In the genomic region with DNA sequence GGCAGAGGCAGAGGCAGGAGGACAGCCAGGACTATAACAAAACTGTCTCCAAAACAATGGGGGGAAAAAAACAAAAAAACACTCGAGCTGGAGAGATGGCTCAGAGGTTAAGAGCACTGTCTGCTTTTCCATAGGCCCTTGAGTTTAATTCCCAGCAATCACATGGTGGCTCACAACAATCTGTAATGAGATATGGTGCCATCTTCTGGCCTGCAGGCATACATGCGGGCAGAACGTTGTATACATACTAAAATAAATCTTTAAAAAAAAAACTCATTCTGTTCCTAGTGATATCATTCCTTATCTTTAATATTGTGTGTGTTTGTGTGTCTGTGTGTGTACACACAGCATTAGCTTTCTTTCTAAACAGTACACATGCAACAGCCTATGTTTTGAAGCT, we compare ENCODE assay signal across 17 mouse cellular contexts. TPM values are rescaled to one million over a fixed set of nuclear protein-coding genes. Genes with fewer than 3 reads are reported as not detected.
A peak's percentile ranks its signal among the peaks of the same experiment; 100 is the strongest.
DNase-seq lines count a peak whose midpoint lies in the region; ATAC-seq and TF ChIP-seq lines count a peak whose summit lies in the region.
"Had no signal": no experiment of that assay in that cellular context is flagged by ENCODE, and none has a peak within 500 bp of the region (broad histone marks: within the 10 kb centered on the region; RNA-seq: fewer than 3 reads in every experiment).

No protein-coding gene starts in this region.

- no peak for ATAC-seq in hindbrain, postnatal 0 days
- ATAC-seq in hindbrain, embryonic 14.5 days (ENCODE audit: low FRiP score), result no peak
- ATAC-seq in lung, postnatal 0 days, result no peak
- no peak for ATAC-seq in monocyte, adult 5-6 weeks (replicated peaks; ENCODE audit: insufficient number of reproducible peaks, low FRiP score, low TSS enrichment, poor library complexity, severe bottlenecking)
- ATAC-seq: forebrain, embryonic 14.5 days had no signal

- H3K4me3 ChIP-seq in hindbrain, postnatal 0 days (ENCODE audit: low read length), result no peak overlapping the region
- H3K4me3 ChIP-seq in hindbrain, embryonic 14.5 days (replicated peaks; ENCODE audit: low read length), result no peak overlapping the region
- H3K4me3 ChIP-seq in lung, postnatal 0 days (ENCODE audit: low read depth, low read length), result no peak overlapping the region
- no peak overlapping the region for H3K4me3 ChIP-seq in MEL (ENCODE audit: control insufficient read depth in 1 of 2, insufficient read depth in 1 of 2, low read depth in 2 of 2, low read length in 2 of 2)
- H3K4me3 ChIP-seq: hindbrain, embryonic 15.5 days; limb, embryonic 15.5 days had no signal

- TF ChIP-seq RAD21 in MEL (IDR thresholded peaks at IDR 0.05; ENCODE audit: low read depth, low read length), result 0 out of 2 replicates have a peak, but pooled peaks have one; percentile 1

- no peak for TF ChIP-seq POLR2A in MEL (IDR thresholded peaks at IDR 0.05; ENCODE audit: control insufficient read depth in 1 of 2, insufficient read depth in 1 of 2, low read depth in 1 of 2, low read length in 2 of 2, poor library complexity in 1 of 2)

- H3K36me3 ChIP-seq in hindbrain, postnatal 0 days (ENCODE audit: insufficient read depth, low read length), result peaks cover 34% of the 10 kb centered on the region
- peaks cover 89% of the 10 kb centered on the region for H3K36me3 ChIP-seq in hindbrain, embryonic 14.5 days (replicated peaks; ENCODE audit: control insufficient read depth, insufficient read depth)
- peaks cover 45% of the 10 kb centered on the region; the same call in 1 of the 2 replicates for H3K36me3 ChIP-seq in lung, postnatal 0 days (ENCODE audit: insufficient read depth, low read length)
- H3K36me3 ChIP-seq in MEL (ENCODE audit: control insufficient read depth in 1 of 2, insufficient read depth in 2 of 2, low read length in 2 of 2), result peaks cover 0 to 70% of the 10 kb centered on the region in 2 experiments; a peak in 2 of 4 replicates

- H3K9ac ChIP-seq in hindbrain, postnatal 0 days (replicated peaks; ENCODE audit: low read length), result no peak overlapping the region
- no peak overlapping the region for H3K9ac ChIP-seq in hindbrain, embryonic 14.5 days
- H3K9ac ChIP-seq in lung, postnatal 0 days (replicated peaks; ENCODE audit: low read depth), result no peak overlapping the region
- H3K9ac ChIP-seq in MEL (ENCODE audit: control insufficient read depth, low read depth, low read length, poor library complexity, severe bottlenecking), result no peak overlapping the region
- H3K9ac ChIP-seq: hindbrain, embryonic 15.5 days; limb, embryonic 15.5 days had no signal

- H3K27ac ChIP-seq in hindbrain, postnatal 0 days, result no peak overlapping the region
- no peak overlapping the region for H3K27ac ChIP-seq in hindbrain, embryonic 14.5 days
- no peak overlapping the region for H3K27ac ChIP-seq in lung, postnatal 0 days (ENCODE audit: low read length)
- H3K27ac ChIP-seq in MEL (ENCODE audit: control insufficient read depth, low read depth, low read length), result no peak overlapping the region
- H3K27ac ChIP-seq: hindbrain, embryonic 15.5 days; limb, embryonic 15.5 days; macrophage had no signal

- no peak for TF ChIP-seq EP300 in lung, postnatal 0 days (IDR thresholded peaks at IDR 0.05)
- no peak for TF ChIP-seq EP300 in MEL (IDR thresholded peaks at IDR 0.05; ENCODE audit: low read depth in 1 of 2, low read length in 2 of 2)

- no peak overlapping the region for H3K4me2 ChIP-seq in hindbrain, postnatal 0 days (ENCODE audit: low read depth, low read length)
- H3K4me2 ChIP-seq in hindbrain, embryonic 14.5 days (replicated peaks), result no peak overlapping the region
- H3K4me2 ChIP-seq in lung, postnatal 0 days (replicated peaks; ENCODE audit: low read depth, low read length), result no peak overlapping the region
- H3K4me2 ChIP-seq: hindbrain, embryonic 15.5 days; limb, embryonic 15.5 days had no signal

- peak; percentile 36 for TF ChIP-seq CTCF in hindbrain, postnatal 0 days (IDR thresholded peaks at IDR 0.05; ENCODE audit: low read depth)
- peak; percentile 44 for TF ChIP-seq CTCF in lung, postnatal 0 days (IDR thresholded peaks at IDR 0.05)
- peak; percentile 13 to 53 (median 26); a peak in 5 of 6 replicates for TF ChIP-seq CTCF in MEL (IDR thresholded peaks at IDR 0.05 in 2 of 3, conservative IDR thresholded peaks at IDR 0.05 in 1 of 3; ENCODE audit: control insufficient read depth in 1 of 3, insufficient read depth in 1 of 3, low read depth in 2 of 3, low read length in 3 of 3, poor library complexity in 1 of 3, severe bottlenecking in 1 of 3)

- H3K79me2 ChIP-seq in MEL (ENCODE audit: control insufficient read depth, insufficient read depth, low read length, poor library complexity), result no peaks in the 10 kb centered on the region; the same call in 1 of the 2 replicates

- H3K27me3 ChIP-seq in hindbrain, postnatal 0 days (ENCODE audit: insufficient read depth, low read length), result no peaks in the 10 kb centered on the region
- no peaks in the 10 kb centered on the region for H3K27me3 ChIP-seq in hindbrain, embryonic 14.5 days (ENCODE audit: control insufficient read depth, insufficient read depth, low read length)
- H3K27me3 ChIP-seq in lung, postnatal 0 days (replicated peaks; ENCODE audit: insufficient read depth, low read length), result no peaks in the 10 kb centered on the region
- H3K27me3 ChIP-seq in MEL (ENCODE audit: control insufficient read depth in 1 of 2, insufficient read depth in 2 of 2, low read length in 2 of 2), result no peaks in the 10 kb centered on the region
- H3K27me3 ChIP-seq: hindbrain, embryonic 15.5 days; limb, embryonic 15.5 days had no signal

- WGBS in hindbrain, postnatal 0 days, result 53% methylated on average over 3 of the region's 3 CpGs
- WGBS in hindbrain, embryonic 14.5 days, result 57% methylated on average over 3 of the region's 3 CpGs
- WGBS in lung, postnatal 0 days, result 47% methylated on average over 3 of the region's 3 CpGs

- DNase-seq in hindbrain, postnatal 0 days (ENCODE audit: low spot score), result no peak
- DNase-seq in hindbrain, embryonic 14.5 days (ENCODE audit: low spot score), result no peak
- no peak for DNase-seq in lung, postnatal 0 days (ENCODE audit: low spot score)
- no peak for DNase-seq in lung, postnatal 10 days
- peak; percentile 63 for DNase-seq in MEL (ENCODE audit: low read depth, low spot score)
- peak; percentile 11 for DNase-seq in retina, embryonic 14.5 days (ENCODE audit: low spot score)
- no peak for DNase-seq in spleen, adult 18-20 months
- DNase-seq: adrenal gland, adult 2 months; cerebellum, postnatal 25 days; gastrocnemius, postnatal 36 days; kidney, postnatal 25 days; thymus, postnatal 4 days had no signal

- H3K4me1 ChIP-seq in hindbrain, postnatal 0 days (ENCODE audit: insufficient read depth, low read length), result no peaks in the 10 kb centered on the region
- no peaks in the 10 kb centered on the region for H3K4me1 ChIP-seq in hindbrain, embryonic 14.5 days (replicated peaks; ENCODE audit: control insufficient read depth, insufficient read depth, low read length)
- H3K4me1 ChIP-seq in lung, postnatal 0 days (ENCODE audit: insufficient read depth, low read depth, low read length), result no peaks in the 10 kb centered on the region
- H3K4me1 ChIP-seq in MEL (ENCODE audit: control insufficient read depth in 1 of 2, insufficient read depth in 2 of 2, low read length in 2 of 2), result no peaks in the 10 kb centered on the region
- H3K4me1 ChIP-seq: hindbrain, embryonic 15.5 days; limb, embryonic 15.5 days had no signal

- no peaks in the 10 kb centered on the region for H3K9me3 ChIP-seq in hindbrain, postnatal 0 days (ENCODE audit: low read length)
- H3K9me3 ChIP-seq in hindbrain, embryonic 14.5 days (ENCODE audit: control insufficient read depth, low read length), result no peaks in the 10 kb centered on the region
- no peaks in the 10 kb centered on the region for H3K9me3 ChIP-seq in lung, postnatal 0 days (ENCODE audit: low read length)
- no peaks in the 10 kb centered on the region for H3K9me3 ChIP-seq in MEL (replicated peaks; ENCODE audit: insufficient read depth, low read length)
- H3K9me3 ChIP-seq: hindbrain, embryonic 15.5 days; limb, embryonic 15.5 days had no signal

TF ChIP-seq in MEL, 35 proteins besides CTCF, POLR2A, EP300 and RAD21:
- TF ChIP-seq ZNF384 (IDR thresholded peaks at IDR 0.05; ENCODE audit: low read depth, low read length) (peak; percentile 59; the same call in 1 of the 2 replicates), SIN3A (IDR thresholded peaks at IDR 0.05; ENCODE audit: low read length) (0 out of 2 replicates have a peak, but pooled peaks have one; percentile 32), HCFC1 (IDR thresholded peaks at IDR 0.05; ENCODE audit: low read depth, low read length) (no peak), MXI1 (IDR thresholded peaks at IDR 0.05; ENCODE audit: low read depth, low read length) (0 out of 2 replicates have a peak, but pooled peaks have one; percentile 9), JUND (IDR thresholded peaks at IDR 0.05; ENCODE audit: low read depth, low read length) (no peak), USF1 (IDR thresholded peaks at IDR 0.05; ENCODE audit: low read depth, low read length) (peak; percentile 37; the same call in 1 of the 2 replicates), MYC (IDR thresholded peaks at IDR 0.05; ENCODE audit: low read depth, low read length) (0 out of 2 replicates have a peak, but pooled peaks have one; percentile 54), SMC3 (IDR thresholded peaks at IDR 0.05; ENCODE audit: low read depth, low read length) (peak; percentile 30)

RNA-seq across cellular contexts. Expression of gene Sf3b1, which starts 14.8 kb away (rescaled TPM):
- total RNA-seq in hindbrain, postnatal 0 days (2014; rRNA removed), result 141 and 306 TPM in 2 replicates
- 261 and 279 TPM in 2 replicates for polyA plus RNA-seq in hindbrain, postnatal 0 days (2015; fragmentation: Nextera tagmentation; extraction: Ambion mirVana)
- 299 and 304 TPM in 2 replicates for polyA plus RNA-seq in hindbrain, embryonic 14.5 days (2014; fragmentation: Nextera tagmentation; extraction: Ambion mirVana)
- polyA plus RNA-seq in lung, postnatal 0 days (2015; fragmentation: Nextera tagmentation; extraction: Ambion mirVana), result 212 and 219 TPM in 2 replicates
- 118 and 135 TPM in 2 replicates for total RNA-seq in MEL (2012; rRNA removed)
- 100 to 1,000 TPM; 111 to 167 TPM for polyA plus RNA-seq in MEL (2012; ENCODE audit: insufficient read depth in 1 of 2, insufficient read length in 2 of 2, low read depth in 1 of 2, low replicate concordance in 2 of 2, missing spikeins in 1 of 2)
- 708 to 966 TPM (median 956 TPM) in 3 replicates for total RNA-seq in monocyte, adult 5-6 weeks (2017)

RNA-seq across cellular contexts. Expression of gene Coq10b, which starts 40.1 kb away (rescaled TPM):
- 12.3 and 15.1 TPM in 2 replicates for total RNA-seq in hindbrain, postnatal 0 days (2014; rRNA removed)
- 23.3 and 23.7 TPM in 2 replicates for polyA plus RNA-seq in hindbrain, postnatal 0 days (2015; fragmentation: Nextera tagmentation; extraction: Ambion mirVana)
- 32.0 and 36.1 TPM in 2 replicates for polyA plus RNA-seq in hindbrain, embryonic 14.5 days (2014; fragmentation: Nextera tagmentation; extraction: Ambion mirVana)
- 32.9 and 34.3 TPM in 2 replicates for polyA plus RNA-seq in lung, postnatal 0 days (2015; fragmentation: Nextera tagmentation; extraction: Ambion mirVana)
- total RNA-seq in MEL (2012; rRNA removed), result 9.0 and 13.4 TPM in 2 replicates
- 10 to 100 TPM in 1 of 2 experiments, 1 to 10 TPM in 1; 9.8 to 84.6 TPM for polyA plus RNA-seq in MEL (2012; ENCODE audit: insufficient read depth in 1 of 2, insufficient read length in 2 of 2, low read depth in 1 of 2, low replicate concordance in 2 of 2, missing spikeins in 1 of 2)
- total RNA-seq in monocyte, adult 5-6 weeks (2017), result 71.7 to 116 TPM (median 73.4 TPM) in 3 replicates

Comparison
In these comparisons a context has a peak if more than half of its experiments do, and no peak if none do; other contexts are left out.
1. DNase-seq: peak in MEL (single experiment) and retina, embryonic 14.5 days (single experiment); none in hindbrain, postnatal 0 days (single experiment), hindbrain, embryonic 14.5 days (single experiment), lung, postnatal 0 days (single experiment), lung, postnatal 10 days (single experiment) and spleen, adult 18-20 months (0 of 2).
2. Peak in every context shown above with its lines, with median percentiles within 50 percentile points of each other: CTCF ChIP-seq.